Mouse (Mus musculus) macrophage (primary cell): Measurements from ENCODE around the gene Htt. TPM values are rescaled to one million over a fixed set of nuclear protein-coding genes. Genes with fewer than 3 reads are reported as not detected.
"Not testable (repeated sequence)": the region's sequence is repeated elsewhere in the genome, so short reads cannot be mapped to it uniquely, and the experiment has no call there.

Experiments
- H3K27ac ChIP-seq: fragments of 350-480 bp; formaldehyde crosslinking; 2 replicates; pipeline ENCODE4 v1.9.0; 2021
- H3K36me3 ChIP-seq: fragments of 350-480 bp; formaldehyde crosslinking; 2 replicates; pipeline ENCODE4 v1.9.0; 2021; ENCODE audit errors: inconsistent target
- H3K4me3 ChIP-seq: fragments of 350-480 bp; formaldehyde crosslinking; 2 replicates; pipeline ENCODE4 v1.9.0; 2021; ENCODE audit errors: inconsistent target
- H3K79me2 ChIP-seq: fragments of 350-480 bp; formaldehyde crosslinking; 2 replicates; pipeline ENCODE4 v1.9.0; 2021; ENCODE audit errors: inconsistent target
- WGBS: methylation state at CpG from one replicate; pipeline ENCODE4 v1.1.7; 2026; ENCODE audit warnings: inconsistent platforms; ENCODE audit not compliant: missing documents; 5-methylcytosine and 5-hydroxymethylcytosine counted together
- polyA plus RNA-seq: library from polyadenylated mRNA; stranded (reverse); fragments of 250-400 nt; gene quantifications from 3 replicates; pipeline ENCODE4 v1.2.4, GENCODE M21; 2018; ENCODE audit warnings: inconsistent platforms
- total RNA-seq, 78 experiments: library from RNA; depleted of rRNA; stranded (reverse); fragments of 250-400 nt; gene quantifications; 1 replicate in 9 of 78; 2 replicates in 24 of 78; 3 replicates in 43 of 78; 4 replicates in 2 of 78; pipeline ENCODE4 v1.2.4; 2018; ENCODE audit warnings: inconsistent platforms in 56 of 78

Htt gene
- total RNA-seq (2018; cell fraction: chromatin; rRNA removed), result 100 to 1,000 TPM; 177 to 485 (median 378) TPM
- total RNA-seq (2018; cell fraction: cytosol; rRNA removed), result 10 to 100 TPM; 16.8 to 45.7 (median 27.8) TPM
- 100 to 1,000 TPM in 25 of 26 experiments, 10 to 100 TPM in 1; 94.4 to 250 (median 166) TPM for total RNA-seq (2018; cell fraction: nucleus; rRNA removed)
- polyA plus RNA-seq, result 14.2 to 24.1 TPM (median 20.6 TPM) in 3 replicates

- H3K79me2 ChIP-seq, result peaks cover 45% of the 10 kb centered on the region
- H3K4me3 ChIP-seq, result peak within 1 kb of the TSS; percentile 72
- H3K27ac ChIP-seq, result peak within 1 kb of the TSS; percentile 66
- H3K36me3 ChIP-seq, result no peaks in the 10 kb centered on the region
- WGBS, result 0% methylated on average over 34 of the region's 35 CpGs
Measured at GRCm38 (mm10) chr5:34761509-34761908, at the start of gene Htt. Gene Htt, plus strand, starts transcription at chr5:34761740.

GRCm38 (mm10) chr5:34714371-34714770 lies 47.2 kb upstream of the Htt start:
- 88% methylated on average over 2 of the region's 3 CpGs for WGBS
- not testable (repeated sequence) for H3K79me2 ChIP-seq, H3K36me3 ChIP-seq, H3K27ac ChIP-seq, H3K4me3 ChIP-seq

- H3K27ac ChIP-seq, result no peak overlapping the region
- H3K79me2 ChIP-seq, result no peaks in the 10 kb centered on the region
- H3K36me3 ChIP-seq, result no peaks in the 10 kb centered on the region
- 93% methylated on average over 5 of the region's 5 CpGs for WGBS
- no peak overlapping the region for H3K4me3 ChIP-seq
Measured at GRCm38 (mm10) chr5:34714816-34715215, 46.7 kb upstream of the Htt start.

- H3K4me3 ChIP-seq, result no peak overlapping the region
Measured at GRCm38 (mm10) chr5:34729141-34729540, 32.4 kb upstream of the Htt start.

GRCm38 (mm10) chr5:34730255-34730654 lies 31.3 kb upstream of the Htt start:
- WGBS, result 86% methylated on average over 1 of the region's 1 CpGs
- Histone ChIP-seq H3K79me2 (no peaks in the 10 kb centered on the region), H3K27ac (no peak overlapping the region)

More at GRCm38 (mm10) chr5:34729141-34729540, 32.4 kb upstream of the Htt start:
- H3K36me3 ChIP-seq, result no peaks in the 10 kb centered on the region
- no peak overlapping the region for H3K27ac ChIP-seq
- H3K79me2 ChIP-seq, result no peaks in the 10 kb centered on the region

GRCm38 (mm10) chr5:34751477-34751876 lies 10.1 kb upstream of the Htt start:
- WGBS, result 70% methylated on average over 3 of the region's 3 CpGs
- H3K27ac ChIP-seq, result no peak overlapping the region

More at GRCm38 (mm10) chr5:34730255-34730654, 31.3 kb upstream of the Htt start:
- H3K36me3 ChIP-seq, result no peaks in the 10 kb centered on the region
- no peak overlapping the region for H3K4me3 ChIP-seq

GRCm38 (mm10) chr5:34758762-34759161 lies 2.8 kb upstream of the Htt start:
- Histone ChIP-seq H3K36me3 (no peaks in the 10 kb centered on the region), H3K79me2 (peaks cover 18% of the 10 kb centered on the region), H3K4me3 (no peak overlapping the region), H3K27ac (no peak overlapping the region)
- WGBS, result 94% methylated on average over 1 of the region's 1 CpGs

More at GRCm38 (mm10) chr5:34751477-34751876, 10.1 kb upstream of the Htt start:
- no peaks in the 10 kb centered on the region for H3K36me3 ChIP-seq
- no peak overlapping the region for H3K4me3 ChIP-seq
- no peaks in the 10 kb centered on the region for H3K79me2 ChIP-seq

- Histone ChIP-seq H3K36me3 (no peaks in the 10 kb centered on the region), H3K4me3 (peak overlapping the region; percentile 72), H3K27ac (peak overlapping the region; percentile 25), H3K79me2 (peaks cover 40% of the 10 kb centered on the region)
- 5% methylated on average over 19 of the region's 19 CpGs for WGBS
Measured at GRCm38 (mm10) chr5:34760850-34761508, 561 bp upstream of the Htt start.

- H3K27ac ChIP-seq, result peak overlapping the region; percentile 66
Measured at GRCm38 (mm10) chr5:34761934-34762611, 533 bp downstream of the Htt start.

GRCm38 (mm10) chr5:34771818-34772217 lies 10.3 kb downstream of the Htt start:
- whole genome bisulfite sequencing, result 53% methylated on average over 3 of the region's 3 CpGs
- Histone ChIP-seq H3K4me3 (no peak overlapping the region), H3K27ac (no peak overlapping the region), H3K79me2 (peaks cover 99% of the 10 kb centered on the region), H3K36me3 (no peaks in the 10 kb centered on the region)

More at GRCm38 (mm10) chr5:34761934-34762611, 533 bp downstream of the Htt start:
- H3K79me2 ChIP-seq, result peaks cover 51% of the 10 kb centered on the region
- H3K4me3 ChIP-seq, result peak overlapping the region; percentile 72
- H3K36me3 ChIP-seq, result no peaks in the 10 kb centered on the region
- 1% methylated on average over 41 of the region's 54 CpGs for WGBS

GRCm38 (mm10) chr5:34772696-34773245 lies 11.2 kb downstream of the Htt start:
- Histone ChIP-seq H3K36me3 (no peaks in the 10 kb centered on the region), H3K4me3 (no peak overlapping the region), H3K79me2 (peaks cover 99% of the 10 kb centered on the region), H3K27ac (peak overlapping the region; percentile 22; the same call in 1 of the 2 replicates)
- WGBS, result 95% methylated on average over 4 of the region's 4 CpGs

GRCm38 (mm10) chr5:34773392-34773791 lies 11.9 kb downstream of the Htt start:
- Histone ChIP-seq H3K4me3 (no peak overlapping the region), H3K36me3 (no peaks in the 10 kb centered on the region), H3K79me2 (peaks cover 99% of the 10 kb centered on the region), H3K27ac (peak overlapping the region; percentile 22; the same call in 1 of the 2 replicates)
- WGBS, result 30% methylated on average over 2 of the region's 2 CpGs

- 86% methylated on average over 3 of the region's 3 CpGs for WGBS
- Histone ChIP-seq H3K27ac (no peak overlapping the region), H3K36me3 (peaks cover 7% of the 10 kb centered on the region; the same call in 1 of the 2 replicates), H3K4me3 (no peak overlapping the region), H3K79me2 (peaks cover 22% of the 10 kb centered on the region)
Measured at GRCm38 (mm10) chr5:34785027-34785426, 23.5 kb downstream of the Htt start.

GRCm38 (mm10) chr5:34791141-34791540 lies 29.6 kb downstream of the Htt start:
- 64% methylated on average over 2 of the region's 2 CpGs for WGBS
- H3K79me2 ChIP-seq, result peaks cover 10% of the 10 kb centered on the region; the same call in 1 of the 2 replicates

More at GRCm38 (mm10) chr5:34791141-34791540, 29.6 kb downstream of the Htt start:
- H3K36me3 ChIP-seq, result peaks cover 18% of the 10 kb centered on the region
- H3K27ac ChIP-seq, result no peak overlapping the region
- no peak overlapping the region for H3K4me3 ChIP-seq
